Mouse (Mus musculus) brain, embryonic 14.5 days (tissue): Measurements from ENCODE around the gene Kcnq1. TPM values are rescaled to one million over a fixed set of nuclear protein-coding genes. Genes with fewer than 3 reads are reported as not detected.
A peak's percentile ranks its signal among the peaks of the same experiment; 100 is the strongest.

Source experiments
- DNase-seq: peaks from one replicate; pipeline ENCODE4 v3.0.0-alpha.2; 2011; ENCODE audit warnings: low read depth
- CTCF ChIP-seq: fragments of 200-500 bp; IDR thresholded peaks from 2 replicates; pipeline ENCODE4 v1.5.1; 2012; ENCODE audit warnings: inconsistent platforms, mild to moderate bottlenecking, moderate library complexity, borderline replicate concordance; ENCODE audit not compliant: insufficient read depth, insufficient read length; ENCODE audit errors: extremely low read depth
- POLR2A ChIP-seq: fragments of 200-500 bp; IDR thresholded peaks from 2 replicates; pipeline ENCODE4 v1.6.1; 2012; ENCODE audit warnings: mild to moderate bottlenecking, inconsistent platforms, borderline replicate concordance; ENCODE audit not compliant: poor library complexity, insufficient read depth, insufficient read length, severe bottlenecking; ENCODE audit errors: extremely low read depth
- polyA plus RNA-seq: library from polyadenylated mRNA; depleted of rRNA; stranded (reverse); fragments of >200 nt; gene quantifications from 2 replicates; pipeline ENCODE4 v1.2.3, GENCODE M21; 2012

The Kcnq1 gene
- polyA plus RNA-seq, 1 experiment = 1.2 TPM

DNA sequence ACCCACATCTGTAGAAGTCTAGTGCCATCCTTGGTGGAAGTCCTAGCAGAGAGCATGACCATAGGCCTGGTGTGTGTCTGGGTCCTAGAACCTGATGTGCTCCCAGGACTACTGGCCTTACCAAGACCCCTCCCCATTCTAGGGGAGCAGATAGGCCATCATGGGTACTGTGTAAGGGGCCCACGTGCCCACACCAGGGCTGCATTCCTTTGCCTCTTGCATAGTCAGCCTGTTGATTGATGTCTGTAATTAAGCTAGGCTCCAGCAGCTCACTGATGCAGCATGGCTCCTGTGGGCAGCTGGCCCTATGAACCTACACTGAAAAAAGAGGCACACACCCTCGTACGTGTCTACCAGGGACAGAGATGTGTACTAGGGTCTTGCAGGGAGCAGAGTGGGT, 157.4 kb downstream of the Kcnq1 start:
- TF ChIP-seq CTCF (no peak), POLR2A (no peak)
- DNase-seq = no peak

DNA sequence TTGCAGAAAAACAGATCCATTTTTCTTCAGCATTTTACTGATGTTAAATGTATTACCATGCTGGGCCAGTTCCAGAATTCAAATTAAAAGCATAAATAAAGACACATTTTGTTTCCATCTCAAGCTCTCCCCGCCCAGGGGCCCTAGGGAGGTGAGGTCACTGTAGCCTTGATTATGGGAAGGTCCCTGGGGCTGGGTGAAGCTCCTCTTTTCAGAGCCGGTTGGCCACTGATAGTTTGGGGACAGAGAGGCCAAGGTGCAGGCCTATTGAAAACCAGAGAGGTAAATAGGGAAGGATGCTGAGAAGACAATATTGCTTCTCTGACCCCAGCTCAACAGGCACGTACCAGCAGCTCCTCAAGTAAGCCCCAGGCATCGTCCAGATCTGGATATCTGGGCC, 157.8 kb downstream of the Kcnq1 start:
- no peak for TF ChIP-seq POLR2A
- TF ChIP-seq CTCF = no peak
- no peak for DNase-seq

DNA sequence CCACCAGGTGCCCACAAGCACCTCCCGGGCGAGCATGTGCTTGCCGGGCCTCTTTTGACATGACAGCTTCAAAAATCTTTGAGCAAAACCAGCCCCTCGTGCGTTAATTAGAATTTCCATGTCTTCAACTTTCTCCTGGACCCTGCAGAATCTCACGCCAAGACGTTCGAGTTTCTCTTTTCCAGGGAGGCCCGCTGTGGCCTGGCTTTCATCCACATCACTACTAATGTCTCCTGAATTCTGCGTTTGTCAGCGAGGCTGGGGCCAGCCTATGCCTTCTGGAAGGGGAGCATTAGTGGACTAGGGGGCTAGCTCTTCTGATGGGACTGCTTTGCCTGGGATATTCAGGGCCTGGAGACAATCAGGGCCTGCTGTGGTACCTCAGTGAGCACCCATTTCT, 159.2 kb downstream of the Kcnq1 start:
- TF ChIP-seq CTCF (no peak), POLR2A (no peak)
- DNase-seq = no peak

DNA sequence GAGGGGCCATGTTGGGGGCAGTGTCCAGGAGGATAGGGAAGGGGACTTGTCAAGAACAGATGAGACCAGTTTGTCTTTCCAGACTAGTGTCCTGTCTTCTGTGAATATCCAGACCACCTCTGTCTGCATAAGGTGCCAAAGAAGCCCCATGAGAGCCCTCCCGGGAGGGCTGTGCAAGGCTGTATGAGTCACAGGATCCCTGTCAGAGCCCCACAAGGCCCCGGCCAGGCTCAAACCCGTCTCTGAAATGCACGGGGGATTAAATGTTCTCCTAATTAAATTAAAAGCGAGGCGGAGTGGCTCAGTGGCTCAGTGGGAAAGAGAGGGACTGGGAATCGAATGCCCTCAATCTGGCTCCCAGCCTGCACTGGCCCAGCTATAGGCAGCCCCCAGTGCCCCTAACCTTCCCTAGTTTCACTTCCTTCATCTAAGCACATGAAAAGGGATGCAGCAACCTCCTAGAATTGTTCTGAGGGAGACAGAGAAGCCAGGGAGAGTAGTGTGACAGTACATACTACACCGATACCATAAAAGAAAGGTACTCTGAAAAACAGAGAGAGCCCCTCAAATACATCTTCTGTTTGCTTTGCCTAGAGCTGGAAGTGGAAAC, 159.8 kb downstream of the Kcnq1 start:
- peak; percentile 2 for DNase-seq
- TF ChIP-seq POLR2A = no peak
- no peak for TF ChIP-seq CTCF

DNA sequence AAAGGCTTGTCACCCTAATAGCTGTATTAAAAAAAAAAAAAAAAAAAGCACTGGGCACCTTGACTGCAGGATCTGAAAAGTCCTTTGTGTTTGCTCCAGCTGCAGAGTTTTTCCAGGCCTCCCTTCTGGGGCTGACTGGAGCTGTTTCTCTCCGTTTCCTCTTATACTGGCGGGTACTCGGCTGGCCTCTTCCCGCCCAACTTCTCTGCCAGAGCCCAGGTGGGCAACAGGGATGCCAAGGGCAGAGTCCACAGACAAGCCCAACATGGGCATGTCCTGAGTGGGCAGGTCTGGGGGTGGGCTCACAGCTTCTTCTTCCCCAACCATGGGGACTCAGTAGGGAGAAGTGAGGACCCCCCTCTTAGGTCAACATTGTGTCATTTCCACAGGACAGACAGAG, 167.6 kb downstream of the Kcnq1 start:
- no peak for DNase-seq
- no peak for TF ChIP-seq CTCF
- no peak for TF ChIP-seq POLR2A

DNA sequence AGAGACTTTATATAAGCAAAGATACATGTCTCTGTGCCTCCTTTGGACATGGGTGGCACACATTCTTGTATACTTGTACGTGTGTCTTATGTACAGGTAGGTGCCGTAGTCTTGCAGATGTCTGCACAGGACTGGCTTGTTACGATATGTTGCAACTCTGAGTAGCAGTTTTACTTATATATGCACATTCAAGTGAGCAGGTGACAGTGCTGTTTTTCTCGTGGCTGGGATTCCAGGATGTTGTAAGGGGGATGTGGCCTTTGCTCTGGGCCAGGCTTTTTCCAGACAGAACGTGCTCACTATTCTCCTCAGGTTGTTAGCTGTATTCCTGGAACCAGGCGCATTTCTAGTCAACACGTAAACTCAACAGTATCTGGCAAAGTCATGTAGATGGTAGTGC, 168.9 kb downstream of the Kcnq1 start:
- no peak for TF ChIP-seq CTCF
- DNase-seq = no peak

DNA sequence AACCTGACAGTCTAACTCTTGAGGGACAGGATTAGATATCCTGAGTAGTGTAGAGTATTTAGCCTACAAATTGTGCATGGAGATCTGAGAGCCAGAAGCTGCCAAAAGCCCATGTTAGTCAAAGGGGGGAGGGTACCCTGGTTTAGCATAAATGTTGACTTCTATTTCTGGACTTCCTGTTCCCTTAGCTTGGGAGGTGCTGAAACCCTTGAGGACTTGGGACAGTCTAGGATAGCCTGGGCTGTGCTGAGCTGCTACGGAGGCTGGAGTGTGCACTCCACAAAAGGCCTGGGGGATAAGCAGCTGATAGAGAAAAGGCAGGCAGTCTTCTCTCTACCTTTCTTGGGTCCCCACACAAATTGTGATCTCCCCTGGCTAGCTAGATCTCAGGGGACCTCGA, 177.5 kb downstream of the Kcnq1 start:
- DNase-seq = no peak
- TF ChIP-seq POLR2A (no peak), CTCF (no peak)

DNA sequence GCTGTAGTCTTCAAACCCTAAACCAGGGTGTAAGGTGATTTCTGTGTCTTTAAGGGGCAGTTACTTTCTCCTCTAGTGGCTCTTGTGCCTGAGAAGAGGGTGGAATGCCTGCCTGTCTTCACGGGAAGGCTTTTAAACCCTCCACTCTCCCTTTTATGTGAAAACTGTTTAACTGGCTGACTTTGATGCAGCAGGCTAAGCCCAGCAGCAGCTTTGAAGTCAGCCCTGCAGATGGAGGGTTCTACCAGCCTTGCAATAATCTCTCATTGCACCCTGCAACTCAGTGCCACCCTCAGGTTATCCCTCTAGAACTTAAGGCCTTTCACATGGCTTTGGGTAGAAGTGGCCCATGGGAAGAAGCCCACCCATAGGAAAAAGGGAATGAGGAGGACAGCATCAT, 178.7 kb downstream of the Kcnq1 start:
- no peak for TF ChIP-seq POLR2A
- no peak for TF ChIP-seq CTCF

DNA sequence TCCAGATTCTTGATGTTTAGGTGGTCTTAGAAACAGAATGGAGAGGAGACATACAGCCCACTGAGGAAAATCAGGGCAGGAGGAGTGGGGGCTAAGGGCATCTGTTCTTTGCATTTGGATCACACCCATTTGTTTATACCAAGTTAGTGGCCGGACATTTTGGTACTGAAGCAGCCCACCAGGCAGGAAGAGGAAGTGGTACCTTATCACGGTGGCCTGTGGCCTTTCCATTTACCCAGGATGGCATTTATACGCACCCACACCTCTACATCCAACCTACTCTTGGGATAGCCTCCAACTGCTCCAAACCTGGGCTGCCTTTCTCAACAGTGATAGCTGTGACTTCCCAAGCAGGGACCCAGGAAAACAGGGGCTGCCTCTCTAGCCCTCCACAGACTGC, 179.3 kb downstream of the Kcnq1 start:
- DNase-seq = no peak
- TF ChIP-seq CTCF (no peak), POLR2A (no peak)

More for the DNA sequence above, 178.7 kb downstream of the Kcnq1 start:
- no peak for DNase-seq

DNA sequence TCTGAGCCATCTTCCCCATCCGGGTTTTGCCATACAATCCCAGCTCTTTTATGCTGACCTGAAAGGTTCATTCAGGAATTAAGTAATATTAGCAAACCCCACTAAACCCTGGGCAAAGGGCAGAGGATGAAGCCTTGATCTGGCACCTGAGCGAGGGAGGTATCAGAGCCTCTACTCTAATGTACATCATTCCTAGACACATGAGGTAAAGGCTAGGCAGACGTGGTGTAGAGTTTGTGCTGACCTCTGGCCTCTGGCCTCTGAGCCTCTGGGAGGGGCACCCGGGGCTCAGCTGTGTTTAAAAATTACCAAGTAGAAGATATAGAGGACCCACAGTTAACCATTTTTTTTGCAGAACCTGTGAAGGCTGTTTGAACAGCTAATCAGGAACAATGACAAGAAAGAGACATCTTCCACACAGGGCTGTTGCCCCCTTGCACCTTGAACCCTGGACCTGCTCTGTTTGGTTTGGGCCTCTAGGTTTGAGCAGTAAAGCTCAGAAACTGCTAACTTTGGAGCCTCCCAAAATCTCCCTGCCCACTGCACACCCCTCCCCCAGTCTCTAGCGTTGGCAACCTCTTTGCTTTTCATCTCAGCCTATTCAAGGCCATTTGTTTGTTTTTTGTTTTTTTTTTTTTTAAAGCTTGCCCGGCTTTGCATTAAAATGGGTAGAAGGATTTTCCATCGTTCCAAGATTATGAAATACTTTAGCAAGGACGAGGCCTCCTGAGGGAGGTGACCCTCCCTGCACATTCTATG, 180.5 kb downstream of the Kcnq1 start:
- TF ChIP-seq POLR2A = no peak
- no peak for TF ChIP-seq CTCF
- DNase-seq = no peak

DNA sequence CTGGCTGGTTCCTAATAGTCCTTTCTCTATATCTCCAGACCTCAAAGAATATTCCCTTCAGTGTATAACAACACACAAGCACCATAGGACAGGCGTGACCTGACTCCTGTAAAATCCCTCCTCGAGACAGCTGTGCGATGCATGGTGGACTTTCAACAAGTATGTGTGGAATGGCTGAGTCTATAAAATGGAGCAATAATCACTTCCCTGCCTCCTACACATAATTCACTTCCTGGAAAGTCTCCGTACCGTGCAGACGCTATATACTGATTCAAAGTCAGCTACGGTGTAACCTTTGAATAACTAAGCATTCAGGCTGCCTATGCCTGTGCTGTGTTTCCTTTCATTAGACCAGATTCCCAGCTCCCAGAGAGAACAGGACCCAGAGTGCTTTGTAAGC, 182.0 kb downstream of the Kcnq1 start:
- TF ChIP-seq POLR2A = no peak
- no peak for TF ChIP-seq CTCF
- no peak for DNase-seq

DNA sequence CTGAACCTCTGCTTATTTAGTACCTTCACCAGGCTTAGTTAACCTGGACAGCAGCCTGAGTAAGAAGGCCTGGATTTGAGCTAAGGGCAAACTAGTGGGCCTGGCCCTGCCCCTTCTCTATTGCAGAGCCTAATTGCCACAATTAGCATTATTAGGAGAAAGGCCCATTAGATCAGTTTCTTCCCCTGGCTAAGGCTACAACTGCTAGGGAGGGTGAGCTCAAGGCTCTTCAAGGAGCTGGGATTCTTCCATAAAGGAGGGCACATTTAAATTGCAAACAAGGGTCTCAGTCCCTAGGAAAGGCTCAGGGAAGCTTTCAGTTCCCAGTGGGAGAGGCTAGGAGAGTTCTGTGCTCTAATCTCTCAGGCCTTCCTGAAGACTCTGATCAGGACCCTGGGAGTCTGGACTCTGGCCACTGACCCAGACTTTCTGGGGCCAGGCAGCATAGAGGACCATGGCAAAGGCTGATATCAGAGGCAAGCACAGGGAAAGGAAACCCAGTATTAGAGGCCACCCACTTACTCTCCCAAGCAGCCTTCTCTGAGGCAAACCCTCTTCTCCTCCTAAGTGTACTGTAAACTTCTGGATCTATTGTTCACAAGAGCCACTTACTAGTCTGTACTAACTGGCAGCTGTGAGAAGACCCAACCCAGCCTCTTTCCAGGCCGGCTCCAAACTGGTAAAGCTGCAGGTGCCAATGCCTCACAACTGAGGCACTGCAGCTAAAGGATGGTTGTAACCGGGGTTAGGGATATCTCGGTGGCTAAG, 183.1 kb downstream of the Kcnq1 start:
- TF ChIP-seq CTCF = no peak
- TF ChIP-seq POLR2A = no peak
- DNase-seq = peak; percentile 78

DNA sequence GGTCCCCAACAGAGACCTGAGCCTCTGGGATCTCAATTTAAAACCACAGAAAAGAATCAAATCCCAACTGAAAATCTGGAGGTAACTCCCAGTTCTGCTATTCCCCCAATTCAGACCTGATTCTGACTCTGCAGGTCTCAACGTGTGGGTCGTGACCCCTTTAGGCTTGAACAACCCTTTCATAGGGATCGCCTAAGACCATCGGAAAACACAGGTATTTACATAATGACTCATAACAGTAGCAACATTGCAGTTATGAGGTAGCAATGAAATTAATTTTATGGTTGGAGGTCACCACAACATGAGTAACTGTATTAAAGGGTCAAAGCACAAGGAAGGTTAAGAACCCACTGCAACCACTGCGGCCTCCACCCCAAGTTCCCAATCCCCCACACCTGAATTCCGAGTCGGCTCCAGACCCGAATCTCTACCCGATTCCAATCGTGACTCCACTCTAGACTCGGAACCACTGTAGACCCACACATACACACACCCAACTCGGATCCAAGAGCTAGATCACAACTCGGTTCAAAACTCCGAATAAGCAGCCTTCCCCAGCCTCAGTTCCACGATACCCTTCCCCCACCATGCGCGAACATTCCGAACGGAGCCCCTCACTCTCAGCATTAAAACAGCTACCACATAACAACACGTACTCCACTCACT, 188.7 kb downstream of the Kcnq1 start:
- DNase-seq = no peak
- no peak for TF ChIP-seq CTCF
- TF ChIP-seq POLR2A = no peak
